Mouse (Mus musculus): ENCODE results near the gene Txnip.

DNA sequence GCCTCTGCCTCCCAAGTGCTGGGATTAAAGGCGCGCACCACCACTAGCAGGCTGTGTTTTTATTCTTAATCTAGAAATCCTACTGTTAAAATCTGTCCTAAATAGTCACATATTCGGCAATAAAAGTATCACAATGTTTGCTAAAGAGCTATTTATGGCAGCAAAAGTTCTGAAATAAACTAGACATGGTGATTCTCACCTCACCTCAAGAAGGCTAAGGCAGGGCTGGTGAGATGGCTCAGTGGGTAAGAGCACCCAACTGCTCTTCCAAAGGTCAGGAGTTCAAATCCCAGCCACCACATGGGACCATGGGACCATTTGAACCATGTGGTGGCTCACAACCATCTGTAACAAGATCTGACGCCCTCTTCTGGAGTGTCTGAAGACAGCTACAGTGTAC is 32.9 kb downstream of the Txnip start:
- TF ChIP-seq CTCF (IDR thresholded peaks at IDR 0.05; ENCODE audit: insufficient read depth, low read depth, low read length) (no peak), POLR2A (IDR thresholded peaks at IDR 0.05; ENCODE audit: insufficient read depth, low read depth, low read length) (no peak)
